Mouse (Mus musculus) urinary bladder, adult 2 months (tissue): Measurements from ENCODE around the gene Ffar3. TPM values are rescaled to one million over a fixed set of nuclear protein-coding genes. Genes with fewer than 3 reads are reported as not detected.

ENCODE experiments used
- polyA plus RNA-seq: library from polyadenylated mRNA; depleted of rRNA; stranded (reverse); fragments of >200 nt; gene quantifications from 2 replicates; pipeline ENCODE4 v1.2.3, GENCODE M21; 2012; rRNA removed

Gene Ffar3
- polyA plus RNA-seq, 1 experiment = not detected

Other genes with a start within 250 kb of the Ffar3 start
- 2,098 and 2,832 TPM in 2 replicates for gene Upk1a, start 243.3 kb downstream of the Ffar3 start, polyA plus RNA-seq
- gene Cox6b1, start 230.0 kb downstream of the Ffar3 start, polyA plus RNA-seq = 703 and 875 TPM in 2 replicates
- gene Etv2, start 220.3 kb downstream of the Ffar3 start, polyA plus RNA-seq = not detected in 2 replicates
- 58.5 and 64.1 TPM in 2 replicates for gene Rbm42, start 205.9 kb downstream of the Ffar3 start, polyA plus RNA-seq
- 9.4 and 13.2 TPM in 2 replicates for gene Haus5, start 191.2 kb downstream of the Ffar3 start, polyA plus RNA-seq
- gene Pmis2, start 184.6 kb downstream of the Ffar3 start, polyA plus RNA-seq = not detected in 2 replicates
- not detected in 2 replicates for gene 2200002J24Rik, start 157.3 kb downstream of the Ffar3 start, polyA plus RNA-seq
- gene Atp4a, start 144.0 kb downstream of the Ffar3 start, polyA plus RNA-seq = 0.03 TPM in 1 of 2 replicates, not detected in the other
- 97.6 and 129 TPM in 2 replicates for gene Tmem147, start 126.6 kb downstream of the Ffar3 start, polyA plus RNA-seq
- not detected in 2 replicates for gene Gapdhs, start 112.5 kb downstream of the Ffar3 start, polyA plus RNA-seq
- gene Sbsn, start 104.7 kb downstream of the Ffar3 start, polyA plus RNA-seq = 17.9 and 21.2 TPM in 2 replicates
- 9.8 and 16.2 TPM in 2 replicates for gene Dmkn, start 92.4 kb downstream of the Ffar3 start, polyA plus RNA-seq
- 29.5 and 47.2 TPM in 2 replicates for gene Krtdap, start 68.3 kb downstream of the Ffar3 start, polyA plus RNA-seq
- 0.46 and 0.55 TPM in 2 replicates for gene Ffar2, start 32.4 kb downstream of the Ffar3 start, polyA plus RNA-seq
- not detected in 2 replicates for gene Ffar1, start 5.4 kb upstream of the Ffar3 start, polyA plus RNA-seq
- 0.49 and 0.58 TPM in 2 replicates for gene Cd22, start 24.2 kb upstream of the Ffar3 start, polyA plus RNA-seq
- 0.81 and 1.1 TPM in 2 replicates for gene Mag, start 58.7 kb upstream of the Ffar3 start, polyA plus RNA-seq
- gene Hamp2, start 68.5 kb upstream of the Ffar3 start, polyA plus RNA-seq = not detected in 2 replicates
- not detected in 2 replicates for gene Hamp, start 87.9 kb upstream of the Ffar3 start, polyA plus RNA-seq
- 109 and 118 TPM in 2 replicates for gene Usf2, start 100.6 kb upstream of the Ffar3 start, polyA plus RNA-seq
- 38.0 and 38.9 TPM in 2 replicates for gene Lsr, start 117.3 kb upstream of the Ffar3 start, polyA plus RNA-seq
- 4.9 and 7.7 TPM in 2 replicates for gene Fam187b, start 117.6 kb upstream of the Ffar3 start, polyA plus RNA-seq
- gene Fxyd5, start 186.3 kb upstream of the Ffar3 start, polyA plus RNA-seq = 103 and 107 TPM in 2 replicates
- gene Fxyd7, start 195.3 kb upstream of the Ffar3 start, polyA plus RNA-seq = 7.4 and 10.7 TPM in 2 replicates
- gene Fxyd1, start 201.0 kb upstream of the Ffar3 start, polyA plus RNA-seq = 494 and 552 TPM in 2 replicates
- 16.0 and 17.8 TPM in 2 replicates for gene Lgi4, start 203.2 kb upstream of the Ffar3 start, polyA plus RNA-seq
- gene Fxyd3, start 220.5 kb upstream of the Ffar3 start, polyA plus RNA-seq = 445 and 558 TPM in 2 replicates